Mouse (Mus musculus) gastrocnemius, adult 18-20 months (tissue): ENCODE results near the gene Thrsp. TPM values are rescaled to one million over a fixed set of nuclear protein-coding genes. Genes with fewer than 3 reads are reported as not detected.

Experiments used
- DNase-seq: peaks from one replicate; pipeline ENCODE4 v3.0.0; 2021; ENCODE audit warnings: low spot score
- total RNA-seq, 2 experiments: library from RNA; stranded (reverse); gene quantifications; 2 replicates each; pipeline ENCODE4 v1.2.3; 2021

The Thrsp gene
- total RNA-seq, 2 experiments from 2014 or later = 15.3 to 19.5 TPM

DNA sequence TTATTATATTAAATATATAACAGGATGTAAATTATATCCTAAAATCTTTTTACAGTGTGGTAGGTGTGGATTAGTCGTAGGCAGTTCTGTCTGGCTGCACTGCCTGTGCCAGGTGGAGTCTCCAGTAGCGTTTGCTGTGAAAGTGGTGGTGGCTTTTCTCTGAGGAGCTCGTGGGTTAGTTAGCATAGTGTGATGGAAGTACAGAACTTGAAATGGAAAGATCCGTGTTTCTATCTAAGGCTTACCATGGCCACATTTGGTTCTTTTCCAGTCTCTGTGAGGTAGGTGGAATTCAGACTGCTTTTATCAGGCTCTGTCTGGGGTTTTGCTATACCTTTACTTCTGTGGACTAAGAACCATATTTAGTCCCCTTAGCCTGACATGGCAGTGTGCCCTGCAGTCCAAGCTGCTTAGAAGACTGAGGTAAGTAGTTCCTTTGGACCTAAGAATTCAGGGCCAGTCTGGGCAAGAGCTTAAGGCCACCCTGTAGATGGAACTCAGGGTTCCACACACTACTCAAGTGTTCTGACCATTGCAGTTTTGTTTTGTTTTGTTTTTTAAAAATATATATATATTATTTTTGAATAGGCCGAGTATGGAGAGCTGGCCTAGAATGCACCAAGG, 36.9 kb downstream of the Thrsp start:
- no peak for DNase-seq

DNA sequence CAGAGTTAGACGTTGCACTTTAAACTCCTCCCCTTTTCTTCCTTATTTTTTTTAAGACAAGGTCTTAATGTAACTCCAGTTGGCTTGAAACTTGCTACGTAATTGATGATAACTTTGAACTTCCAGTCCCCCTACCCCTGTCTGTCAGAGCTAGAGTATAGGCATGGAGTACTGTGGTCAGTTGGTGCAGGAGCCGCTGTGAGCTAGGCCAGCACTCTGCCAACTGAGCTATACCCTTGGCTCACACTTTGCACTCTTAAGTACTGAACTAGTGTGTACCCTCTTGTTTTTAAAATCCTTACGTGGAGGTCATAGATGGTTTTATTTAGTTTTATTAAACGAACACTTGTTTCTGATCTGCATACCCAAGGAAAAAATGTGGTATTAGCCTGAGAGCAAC, 38.2 kb downstream of the Thrsp start:
- no peak for DNase-seq

DNA sequence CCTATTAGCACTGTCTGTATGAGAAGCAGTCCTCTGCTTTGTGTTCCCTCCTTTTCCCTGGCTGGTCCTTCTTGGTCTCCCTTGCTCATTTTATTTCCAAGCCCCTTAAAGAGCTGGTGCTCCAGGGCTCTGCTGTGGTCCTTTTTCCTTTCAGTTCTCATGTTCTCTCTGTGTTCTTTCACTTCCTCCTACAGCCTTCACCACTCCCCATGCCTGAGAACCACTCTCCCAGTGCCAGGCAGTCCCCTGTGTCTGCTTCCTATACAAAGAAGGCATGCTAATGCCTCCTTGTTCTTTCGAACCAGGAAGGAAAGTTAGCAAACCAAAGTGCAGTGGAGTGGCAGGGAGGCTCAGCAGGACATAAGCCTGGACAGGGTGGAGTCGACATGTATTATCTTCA, 41.6 kb downstream of the Thrsp start:
- no peak for DNase-seq

DNA sequence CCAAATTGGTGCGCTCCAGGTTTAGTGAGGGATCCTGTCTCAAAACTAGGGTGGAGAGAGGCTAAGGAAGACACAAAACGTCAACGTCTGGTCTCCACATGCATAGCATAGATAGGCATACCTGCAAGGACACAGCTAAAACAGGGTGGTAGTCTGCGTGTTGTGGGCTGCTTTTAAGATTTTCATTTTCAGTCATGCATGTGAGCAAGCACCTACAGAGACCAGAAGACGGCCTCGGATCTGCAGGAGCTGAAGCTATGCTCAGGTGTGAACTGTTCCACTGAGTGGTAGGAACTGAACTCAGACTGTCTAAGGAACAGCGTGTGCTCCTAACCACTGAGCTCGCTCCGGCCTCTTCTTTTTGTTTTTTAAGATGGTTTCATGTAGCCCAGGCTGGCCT, 42.4 kb downstream of the Thrsp start:
- DNase-seq = no peak

DNA sequence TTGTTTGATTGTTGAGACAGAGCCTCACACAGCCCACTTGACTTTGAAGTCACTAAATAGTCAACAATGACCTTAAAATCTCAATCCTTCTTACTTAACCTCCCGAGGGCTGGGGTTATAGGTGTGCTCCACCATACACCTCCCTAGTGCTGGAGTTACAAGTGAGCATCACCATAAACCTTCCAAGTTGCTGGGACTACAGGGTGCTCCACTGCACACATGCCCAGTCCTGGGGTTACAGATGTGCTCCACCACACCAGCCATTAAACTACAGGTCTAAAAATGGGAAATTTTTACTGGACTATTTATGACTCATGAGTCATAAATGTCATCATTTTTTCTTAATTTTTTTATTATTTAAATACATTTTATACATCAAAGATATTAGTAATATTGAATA, 51.6 kb downstream of the Thrsp start:
- no peak for DNase-seq

Other genes starting within 250 kb of the Thrsp start
- gene Usp35, start 85.7 kb downstream of the Thrsp start, total RNA-seq = under 1 TPM; 0.31 to 0.43 TPM
- gene Kctd21, start 85.4 kb downstream of the Thrsp start, total RNA-seq = 1 to 10 TPM; 4.1 to 4.4 TPM
- 1 to 10 TPM; 3.2 to 3.5 TPM for gene Alg8, start 46.1 kb downstream of the Thrsp start, total RNA-seq
- 100 to 1,000 TPM; 266 to 292 TPM for gene Ndufc2, start 17.7 kb downstream of the Thrsp start, total RNA-seq
- under 1 TPM in 1 of 2 experiments, not detected in 1; 0.14 TPM for gene Kctd14, start 33.6 kb upstream of the Thrsp start, total RNA-seq
- gene Ints4, start 63.2 kb upstream of the Thrsp start, total RNA-seq = 10 to 100 TPM; 23.7 to 26.4 TPM
- 100 to 1,000 TPM; 125 to 130 TPM for gene Aamdc, start 161.8 kb upstream of the Thrsp start, total RNA-seq
- 10 to 100 TPM; 13.1 to 16.2 TPM for gene Rsf1, start 162.2 kb upstream of the Thrsp start, total RNA-seq